Mouse (Mus musculus) liver, embryonic 14.5 days (tissue): ENCODE data around the gene E130308A19Rik.

ENCODE experiments used
- CTCF ChIP-seq: IDR thresholded peaks from 2 replicates; pipeline ENCODE4 v1.5.1; 2016; ENCODE audit warnings: antibody characterized with exemption, low read depth, control low read depth
- EP300 ChIP-seq: IDR thresholded peaks from 2 replicates; pipeline ENCODE4 v1.6.1; 2016; ENCODE audit warnings: antibody characterized with exemption, low read depth

DNA sequence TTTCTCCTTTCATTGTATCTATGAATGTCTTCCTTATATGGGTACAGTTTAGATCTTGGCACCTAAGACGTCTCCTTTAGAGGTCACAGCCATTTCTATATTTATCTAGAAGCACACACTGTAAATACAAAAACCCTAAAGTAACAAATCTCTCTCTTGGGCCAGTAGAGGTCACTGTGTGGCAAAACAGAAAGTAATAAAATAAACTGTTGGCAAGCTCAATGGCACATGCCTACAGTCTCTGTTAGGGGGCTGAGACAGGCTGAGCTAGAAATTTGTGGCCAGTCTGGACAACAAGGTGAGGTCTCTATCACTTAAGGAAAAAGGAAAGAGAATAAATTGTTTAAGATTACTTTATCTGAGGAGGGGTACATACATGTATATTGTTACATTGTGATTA lies 11.0 kb upstream of the E130308A19Rik start:
- TF ChIP-seq CTCF (peak; percentile 51; the same call in 1 of the 2 replicates), EP300 (no peak)
